ENCODE assay signal across 18 mouse cellular contexts in the genomic region with DNA sequence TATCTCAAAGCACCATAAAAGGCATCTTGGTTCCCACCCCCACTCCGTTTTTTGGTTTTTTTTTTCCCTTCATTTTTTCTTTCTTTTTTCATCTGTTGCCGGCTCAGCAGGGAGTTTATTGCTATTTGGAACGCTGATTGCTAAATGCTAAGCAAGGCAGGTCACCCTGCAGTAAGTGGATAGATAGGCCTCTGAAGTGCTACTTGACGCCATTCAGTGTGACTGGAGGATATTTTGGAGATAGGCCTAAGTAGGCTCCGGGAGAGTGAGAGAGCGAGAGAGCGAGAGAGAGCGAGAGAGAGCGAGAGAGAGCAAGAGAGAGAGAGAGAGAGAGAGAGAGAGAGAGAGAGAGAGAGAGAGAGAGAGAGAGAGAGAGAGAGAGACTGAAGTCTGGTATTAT.
A peak's percentile ranks its signal among the peaks of the same experiment; 100 is the strongest.
DNase-seq lines count a peak whose midpoint lies in the region; ATAC-seq and TF ChIP-seq lines count a peak whose summit lies in the region.
"Had no signal": no experiment of that assay in that cellular context is flagged by ENCODE, and none has a peak within 500 bp of the region (broad histone marks: within the 10 kb centered on the region; RNA-seq: fewer than 3 reads in every experiment).

No protein-coding gene starts in this region.

- no peaks in the 10 kb centered on the region for H3K9me3 ChIP-seq in heart, embryonic 10.5 days
- no peaks in the 10 kb centered on the region for H3K9me3 ChIP-seq in kidney, postnatal 0 days (replicated peaks; ENCODE audit: low read length)
- H3K9me3 ChIP-seq: neural tube, embryonic 12.5 days had no signal

- ATAC-seq in kidney, postnatal 0 days (replicated peaks; ENCODE audit: low FRiP score, low read depth), result no peak

- DNase-seq in heart, adult 11 months, result peak; percentile 88
- no peak for DNase-seq in heart, embryonic 10.5 days (ENCODE audit: low spot score)
- DNase-seq in kidney, postnatal 0 days (ENCODE audit: low spot score), result peak; percentile 47
- DNase-seq in kidney, postnatal 10 days, result no peak
- peak; percentile 55 to 74 for DNase-seq in lung, adult 18-20 months
- DNase-seq in lung, postnatal 36 days, result peak; percentile 75
- DNase-seq in spleen, postnatal 36 days (ENCODE audit: low spot score in 2 of 2), result no peak
- no peak for DNase-seq in cerebellum, adult 9-11 months
- DNase-seq: adrenal gland, adult 2 months; cerebellum, postnatal 10 days; gastrocnemius, postnatal 10 days; kidney, adult 8-10 months; layer of hippocampus, adult 9-11 months; thymus, postnatal 36 days had no signal

- 69% methylated on average over 9 of the region's 9 CpGs for WGBS in heart, embryonic 10.5 days
- WGBS in kidney, postnatal 0 days, result 70% methylated on average over 9 of the region's 9 CpGs

- no peak for TF ChIP-seq CTCF in kidney, postnatal 0 days (IDR thresholded peaks at IDR 0.05; ENCODE audit: low read depth)

- H3K4me1 ChIP-seq in heart, embryonic 10.5 days, result no peaks in the 10 kb centered on the region
- no peaks in the 10 kb centered on the region for H3K4me1 ChIP-seq in kidney, postnatal 0 days (replicated peaks; ENCODE audit: insufficient read depth, low read length)
- H3K4me1 ChIP-seq: forebrain, embryonic 10.5 days; hindbrain, embryonic 10.5 days; neural tube, embryonic 12.5 days had no signal

- no peak overlapping the region for H3K9ac ChIP-seq in kidney, postnatal 0 days (ENCODE audit: low read depth, low read length)
- H3K9ac ChIP-seq: neural tube, embryonic 12.5 days had no signal

- H3K36me3 ChIP-seq in heart, embryonic 10.5 days, result no peaks in the 10 kb centered on the region
- no peaks in the 10 kb centered on the region for H3K36me3 ChIP-seq in kidney, postnatal 0 days (ENCODE audit: insufficient read depth, low read length)
- H3K36me3 ChIP-seq: forebrain, embryonic 10.5 days; hindbrain, embryonic 10.5 days; neural tube, embryonic 12.5 days had no signal

- H3K4me2 ChIP-seq in kidney, postnatal 0 days (ENCODE audit: low read length), result peak overlapping the region; percentile 38; the same call in 1 of the 2 replicates
- H3K4me2 ChIP-seq: neural tube, embryonic 12.5 days had no signal

- no peak overlapping the region for H3K4me3 ChIP-seq in heart, embryonic 10.5 days
- no peak overlapping the region for H3K4me3 ChIP-seq in kidney, postnatal 0 days (replicated peaks; ENCODE audit: low read depth, low read length)
- H3K4me3 ChIP-seq: forebrain, embryonic 10.5 days; hindbrain, embryonic 10.5 days; neural tube, embryonic 12.5 days had no signal

- H3K27me3 ChIP-seq in heart, embryonic 10.5 days (ENCODE audit: insufficient read depth, poor library complexity, severe bottlenecking), result no peaks in the 10 kb centered on the region
- H3K27me3 ChIP-seq in kidney, postnatal 0 days (ENCODE audit: insufficient read depth, low read length), result no peaks in the 10 kb centered on the region
- H3K27me3 ChIP-seq: neural tube, embryonic 12.5 days had no signal

- H3K27ac ChIP-seq in heart, embryonic 10.5 days, result no peak overlapping the region
- peak overlapping the region; percentile 28; the same call in 1 of the 2 replicates for H3K27ac ChIP-seq in kidney, postnatal 0 days
- H3K27ac ChIP-seq: forebrain, embryonic 10.5 days; hindbrain, embryonic 10.5 days; neural tube, embryonic 12.5 days; stomach, postnatal 0 days had no signal

Comparison
In these comparisons a context has a peak if more than half of its experiments do, and no peak if none do; other contexts are left out.
1. DNase-seq: peak in heart, adult 11 months (single experiment), kidney, postnatal 0 days (single experiment), lung, adult 18-20 months (2 of 2) and lung, postnatal 36 days (single experiment); none in heart, embryonic 10.5 days (single experiment), kidney, postnatal 10 days (single experiment), spleen, postnatal 36 days (0 of 2) and cerebellum, adult 9-11 months (single experiment).